Mouse (Mus musculus): ENCODE measurements around the gene Poln.
A peak's percentile ranks its signal among the peaks of the same experiment; 100 is the strongest.

The Poln gene

GRCm38 (mm10) chr5:33994671-33995625, 174.3 kb downstream of the Poln start:
- DNase-seq (ENCODE audit: low read depth, low spot score), result no peak

GRCm38 (mm10) chr5:33983309-33984121, 185.7 kb downstream of the Poln start, which contains the start of gene Gm1673:
Gene Gm1673, plus strand, starts transcription at chr5:33983433.
- peak; percentile 64 for DNase-seq (ENCODE audit: low read depth, low spot score)

- peak; percentile 13 for DNase-seq (ENCODE audit: low read depth, low spot score)
Measured at GRCm38 (mm10) chr5:33982731-33983259, 186.5 kb downstream of the Poln start.

GRCm38 (mm10) chr5:33976267-33976666, 193.0 kb downstream of the Poln start:
- DNase-seq (ENCODE audit: low read depth, low spot score), result no peak

GRCm38 (mm10) chr5:33974736-33975135, 194.5 kb downstream of the Poln start:
- no peak for DNase-seq (ENCODE audit: low read depth, low spot score)

- DNase-seq (ENCODE audit: low read depth, low spot score), result no peak
Measured at GRCm38 (mm10) chr5:33959382-33959781, 209.9 kb downstream of the Poln start.
